23 mouse cellular contexts compared by ENCODE assay signal in genomic region chr3:39264671-39265430, GRCm38 (mm10).
DNase-seq lines count a peak whose midpoint lies in the region; ATAC-seq and TF ChIP-seq lines count a peak whose summit lies in the region.
"Had no signal": no experiment of that assay in that cellular context is flagged by ENCODE, and none has a peak within 500 bp of the region (broad histone marks: within the 10 kb centered on the region; RNA-seq: fewer than 3 reads in every experiment).

No protein-coding gene starts in this region.

- H3K36me3 ChIP-seq in midbrain, embryonic 15.5 days (replicated peaks) = no peaks in the 10 kb centered on the region
- H3K36me3 ChIP-seq: forebrain, embryonic 10.5 days; forebrain, embryonic 15.5 days; G1E; heart, embryonic 15.5 days; hindbrain, embryonic 13.5 days had no signal

- DNase-seq in cerebellum, adult 9-11 months = no peak
- peak; percentile 33 to 56 for DNase-seq in cerebellum, postnatal 25 days
- no peak for DNase-seq in cerebellum, adult 9-10 months
- DNase-seq in layer of hippocampus, adult 9-10 months (ENCODE audit: low spot score) = peak; percentile 2
- DNase-seq in layer of hippocampus, postnatal 36 days = no peak
- peak; percentile 64 for DNase-seq in brain, embryonic 14.5 days (ENCODE audit: low read depth)
- DNase-seq: adrenal gland, postnatal 10 days; B cell, adult 2 months; gastrocnemius, postnatal 10 days; heart, adult 18-20 months; heart, postnatal 14 days; kidney, adult 11 months; kidney, adult 9 months had no signal

- no peaks in the 10 kb centered on the region for H3K9me3 ChIP-seq in midbrain, embryonic 15.5 days
- H3K9me3 ChIP-seq: forebrain, embryonic 10.5 days; forebrain, embryonic 15.5 days; G1E; heart, embryonic 15.5 days; hindbrain, embryonic 13.5 days had no signal

- no peak overlapping the region for H3K9ac ChIP-seq in midbrain, embryonic 15.5 days
- H3K9ac ChIP-seq: forebrain, embryonic 15.5 days; heart, embryonic 15.5 days; hindbrain, embryonic 13.5 days had no signal

- no peak overlapping the region for H3K27ac ChIP-seq in midbrain, embryonic 15.5 days
- H3K27ac ChIP-seq: forebrain, embryonic 10.5 days; forebrain, embryonic 15.5 days; heart, embryonic 15.5 days; hindbrain, embryonic 13.5 days; hindbrain, postnatal 0 days had no signal

- no peak overlapping the region for H3K4me2 ChIP-seq in midbrain, embryonic 15.5 days
- H3K4me2 ChIP-seq: forebrain, embryonic 15.5 days; heart, embryonic 11.5 days; heart, embryonic 15.5 days; hindbrain, embryonic 13.5 days had no signal

- ATAC-seq in cerebellum, adult (ENCODE audit: insufficient number of reproducible peaks, low FRiP score, low TSS enrichment) = peak; percentile 53; the same call in 1 of the 2 replicates
- ATAC-seq in midbrain, embryonic 15.5 days (replicated peaks) = no peak
- ATAC-seq: CD4-positive, CD25-positive, alpha-beta regulatory T cell, adult 4 months; hindbrain, postnatal 0 days had no signal

- H3K4me1 ChIP-seq in midbrain, embryonic 15.5 days = no peaks in the 10 kb centered on the region
- H3K4me1 ChIP-seq: forebrain, embryonic 10.5 days; heart, embryonic 15.5 days; hindbrain, embryonic 13.5 days had no signal

- H3K27me3 ChIP-seq in midbrain, embryonic 15.5 days (replicated peaks) = no peaks in the 10 kb centered on the region
- H3K27me3 ChIP-seq: forebrain, embryonic 15.5 days; heart, embryonic 15.5 days; hindbrain, embryonic 13.5 days had no signal

- no peak for TF ChIP-seq POLR2A in brain, embryonic 14.5 days (IDR thresholded peaks at IDR 0.05; ENCODE audit: borderline replicate concordance, extremely low read depth, insufficient read depth, insufficient read length, poor library complexity, severe bottlenecking)

- WGBS in midbrain, embryonic 15.5 days = 90% methylated on average over 2 of the region's 2 CpGs

- no peak for TF ChIP-seq CTCF in brain, embryonic 14.5 days (IDR thresholded peaks at IDR 0.05; ENCODE audit: borderline replicate concordance, extremely low read depth, insufficient read depth, insufficient read length)

- H3K4me3 ChIP-seq in midbrain, embryonic 15.5 days = no peak overlapping the region
- H3K4me3 ChIP-seq: forebrain, embryonic 10.5 days; forebrain, embryonic 15.5 days; heart, embryonic 15.5 days; hindbrain, embryonic 13.5 days had no signal

Comparison
In these comparisons a context has a peak if more than half of its experiments do, and no peak if none do; other contexts are left out.
1. DNase-seq: peak in cerebellum, postnatal 25 days (2 of 2), layer of hippocampus, adult 9-10 months (single experiment) and brain, embryonic 14.5 days (single experiment); none in cerebellum, adult 9-11 months (single experiment), cerebellum, adult 9-10 months (single experiment) and layer of hippocampus, postnatal 36 days (0 of 2).